Mouse (Mus musculus) brown adipose tissue, adult 24 weeks (tissue): Measurements from ENCODE around the gene Adamts3. TPM values are rescaled to one million over a fixed set of nuclear protein-coding genes. Genes with fewer than 3 reads are reported as not detected.

ENCODE experiments used
- H3K27ac ChIP-seq: fragments of 200-500 bp; replicated peaks from 2 replicates; pipeline ENCODE4 v1.5.1; 2012; ENCODE audit warnings: low read depth, mild to moderate bottlenecking, low read length
- H3K4me1 ChIP-seq: fragments of 200-500 bp; 2 replicates; pipeline ENCODE4 v1.6.1; 2012; ENCODE audit warnings: low read length, mixed read lengths; ENCODE audit not compliant: control insufficient read depth, insufficient read depth, insufficient read length
- H3K4me3 ChIP-seq: fragments of 200-500 bp; 2 replicates; pipeline ENCODE4 v1.5.1; 2012; ENCODE audit warnings: low read depth, mild to moderate bottlenecking, low read length, moderate library complexity; ENCODE audit not compliant: insufficient read depth
- polyA plus RNA-seq: library from polyadenylated mRNA; stranded (reverse); fragments of >200 nt; gene quantifications from 2 replicates; pipeline ENCODE4 v1.2.4, GENCODE M21; 2012; ENCODE audit not compliant: missing spikeins, insufficient read depth, insufficient read length

Adamts3 gene
- polyA plus RNA-seq, 1 experiment = 0.52 TPM

DNA sequence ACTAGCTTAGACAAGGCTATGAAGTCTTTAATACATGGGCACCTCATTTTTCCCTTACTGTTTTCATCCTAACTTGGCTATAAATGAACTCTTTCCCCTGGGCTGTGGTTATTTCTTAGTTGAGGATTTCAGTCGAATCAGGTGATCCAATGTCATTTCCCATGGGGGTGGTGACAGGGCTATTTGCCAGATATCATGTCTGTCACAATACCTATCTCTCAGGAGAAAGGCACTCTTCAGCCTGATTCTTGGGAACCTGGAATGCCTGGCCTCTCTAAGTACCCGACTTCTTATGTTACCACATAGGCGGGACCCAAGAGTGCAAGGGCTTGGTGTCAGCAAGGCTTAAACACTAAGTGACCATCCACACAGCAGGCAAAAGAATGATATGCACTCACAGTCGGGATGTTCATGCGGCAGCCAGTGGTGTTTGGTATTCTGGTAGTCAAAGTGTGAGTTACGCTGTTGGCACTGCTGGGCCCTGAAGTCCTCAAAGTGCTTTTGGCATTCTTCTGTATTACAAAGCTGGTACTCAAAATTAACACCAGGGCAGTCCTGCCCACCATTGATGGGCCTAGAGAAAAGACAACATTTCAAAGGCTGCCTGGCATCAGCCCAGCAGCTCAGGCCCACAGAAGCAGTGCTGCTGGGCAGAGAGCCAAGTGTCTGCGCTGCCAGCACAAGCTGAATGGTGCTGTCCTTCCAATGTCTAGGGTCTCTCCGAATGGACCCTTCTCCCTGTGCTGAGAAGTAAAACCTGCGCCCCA, 181.7 kb downstream of the Adamts3 start:
- H3K4me1 ChIP-seq = no peaks in the 10 kb centered on the region
- H3K4me3 ChIP-seq = no peak overlapping the region
- no peak overlapping the region for H3K27ac ChIP-seq

GRCm38 (mm10) chr5:89687826-89688225, 195.3 kb downstream of the Adamts3 start:
- H3K4me3 ChIP-seq = no peak overlapping the region

DNA sequence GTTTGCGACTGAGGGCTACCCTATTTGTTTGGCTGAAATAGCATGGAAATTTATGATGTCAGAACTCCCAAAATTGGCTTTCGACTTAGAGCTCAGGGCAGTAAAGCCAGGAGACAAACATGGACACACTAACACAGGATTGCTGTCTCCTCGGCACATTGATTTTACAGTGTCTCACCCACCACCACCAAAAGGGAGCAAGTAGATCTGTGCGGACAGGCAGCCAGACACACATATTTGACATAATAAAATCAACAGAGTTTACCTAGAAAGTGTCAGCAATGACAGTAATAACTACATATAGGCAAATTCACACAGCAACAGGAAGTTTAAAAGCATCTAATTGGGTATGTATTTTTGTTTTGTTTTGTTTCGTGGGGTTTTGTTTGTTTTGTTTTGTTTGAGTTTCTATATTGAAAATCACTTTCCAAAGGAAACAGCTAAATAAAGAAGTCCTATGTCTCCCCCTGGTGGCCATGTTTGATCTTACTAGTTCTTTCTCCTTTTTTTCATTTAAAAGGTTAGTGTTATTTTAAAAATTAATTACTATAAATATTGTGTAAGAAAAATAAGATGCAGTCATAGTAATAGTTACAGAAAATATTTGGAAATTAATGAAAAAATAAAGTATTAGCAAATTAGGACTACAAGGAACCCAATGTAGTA, 203.1 kb downstream of the Adamts3 start:
- Histone ChIP-seq H3K4me1 (no peaks in the 10 kb centered on the region), H3K4me3 (no peak overlapping the region), H3K27ac (no peak overlapping the region)

More at GRCm38 (mm10) chr5:89687826-89688225, 195.3 kb downstream of the Adamts3 start:
- H3K27ac ChIP-seq = no peak overlapping the region
- H3K4me1 ChIP-seq = no peaks in the 10 kb centered on the region

GRCm38 (mm10) chr5:89678148-89678547, 205.0 kb downstream of the Adamts3 start:
- H3K4me1 ChIP-seq = no peaks in the 10 kb centered on the region
- no peak overlapping the region for H3K27ac ChIP-seq
- no peak overlapping the region for H3K4me3 ChIP-seq

GRCm38 (mm10) chr5:89674066-89674848, 208.9 kb downstream of the Adamts3 start:
- no peaks in the 10 kb centered on the region for H3K4me1 ChIP-seq
- H3K27ac ChIP-seq = no peak overlapping the region
- no peak overlapping the region for H3K4me3 ChIP-seq

- Histone ChIP-seq H3K27ac (no peak overlapping the region), H3K4me1 (no peaks in the 10 kb centered on the region), H3K4me3 (no peak overlapping the region)
Observed at GRCm38 (mm10) chr5:89672950-89673349, 210.2 kb downstream of the Adamts3 start.

- Histone ChIP-seq H3K4me1 (no peaks in the 10 kb centered on the region), H3K4me3 (no peak overlapping the region), H3K27ac (no peak overlapping the region)
Observed at GRCm38 (mm10) chr5:89654327-89654726, 228.8 kb downstream of the Adamts3 start.

DNA sequence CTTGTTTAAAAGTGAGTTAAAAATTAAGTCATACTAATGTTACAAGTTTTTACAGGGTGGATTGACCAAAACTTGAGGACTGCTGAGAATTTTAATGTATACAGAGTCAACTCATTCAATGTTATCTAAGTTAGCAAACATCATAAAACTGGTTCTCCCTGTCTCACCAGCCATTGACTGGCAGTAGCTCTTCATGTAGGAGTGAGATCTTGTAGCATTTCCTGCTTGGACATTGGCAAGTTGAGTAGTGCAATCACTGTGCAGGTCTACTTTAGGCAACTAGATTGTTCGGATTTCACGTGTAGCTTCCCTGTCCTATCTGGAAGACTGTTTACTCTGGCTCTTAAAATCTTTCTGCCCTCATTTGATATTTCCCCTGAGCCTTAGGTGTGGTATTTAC, 229.3 kb downstream of the Adamts3 start:
- no peak overlapping the region for H3K4me3 ChIP-seq
- H3K27ac ChIP-seq = no peak overlapping the region
- H3K4me1 ChIP-seq = no peaks in the 10 kb centered on the region

DNA sequence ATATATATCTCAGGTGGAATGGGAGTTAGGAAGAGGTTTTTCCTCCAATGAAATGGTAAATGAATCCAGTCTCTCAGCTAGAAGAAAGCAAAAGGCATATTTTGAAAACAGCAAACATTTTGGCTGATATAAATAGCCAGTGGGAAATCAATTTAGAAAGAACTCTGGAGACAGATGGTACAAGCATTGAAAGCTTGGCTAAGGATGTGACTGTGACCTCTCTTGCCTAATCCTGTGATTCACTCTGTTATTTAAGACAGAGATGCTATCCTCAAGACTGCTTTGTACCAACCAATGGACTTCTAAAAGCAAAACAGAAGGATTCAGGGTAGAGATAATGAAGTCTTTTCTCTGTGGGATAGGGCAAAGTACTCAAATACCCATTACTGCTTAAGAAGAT, 236.2 kb downstream of the Adamts3 start:
- Histone ChIP-seq H3K27ac (no peak overlapping the region), H3K4me3 (no peak overlapping the region), H3K4me1 (no peaks in the 10 kb centered on the region)

DNA sequence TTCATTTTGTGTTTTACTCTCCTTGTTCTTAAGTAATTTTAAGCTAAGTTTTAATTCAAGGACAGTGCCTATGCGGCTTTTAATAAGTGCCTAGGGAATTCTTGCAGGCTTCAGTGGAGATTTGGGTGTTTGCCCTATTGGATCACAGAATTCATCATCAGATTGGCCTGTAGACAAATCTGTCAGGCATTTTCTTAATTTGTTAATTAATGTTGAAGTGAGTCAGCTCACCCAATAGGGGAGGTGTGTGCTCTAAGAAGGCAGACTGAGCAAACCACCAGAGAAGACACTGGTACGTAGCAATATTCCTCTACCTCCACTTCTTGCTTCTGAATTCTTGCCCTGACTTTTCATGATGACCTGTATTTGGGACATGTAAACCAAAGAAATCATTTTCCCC, 247.7 kb downstream of the Adamts3 start:
- H3K27ac ChIP-seq = no peak overlapping the region

DNA sequence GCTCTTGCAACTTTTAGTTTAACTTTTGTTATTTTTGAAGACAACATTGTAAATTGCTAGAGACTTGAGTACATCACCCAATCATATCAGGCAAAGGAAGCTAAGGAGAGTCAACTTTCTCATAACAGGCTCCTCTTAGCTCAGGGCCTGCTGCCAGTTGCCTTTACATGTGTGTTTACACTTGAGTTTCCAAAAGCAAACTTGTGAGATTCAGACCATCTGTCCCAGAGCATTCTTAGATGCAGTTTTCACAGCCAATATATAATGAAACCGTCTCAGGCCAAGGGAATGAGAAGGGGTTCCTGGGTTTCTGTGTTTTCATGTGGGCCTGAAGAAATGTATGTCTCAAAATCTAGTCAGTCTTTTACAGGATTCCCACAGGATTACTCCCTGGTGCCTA, 251.5 kb downstream of the Adamts3 start:
- no peak overlapping the region for H3K4me3 ChIP-seq
- no peaks in the 10 kb centered on the region for H3K4me1 ChIP-seq
- H3K27ac ChIP-seq = no peak overlapping the region

More for the DNA sequence above, 247.7 kb downstream of the Adamts3 start:
- H3K4me1 ChIP-seq = no peaks in the 10 kb centered on the region
- H3K4me3 ChIP-seq = no peak overlapping the region
